Comparison of ENCODE assay signal across 29 mouse cellular contexts in the genomic region with DNA sequence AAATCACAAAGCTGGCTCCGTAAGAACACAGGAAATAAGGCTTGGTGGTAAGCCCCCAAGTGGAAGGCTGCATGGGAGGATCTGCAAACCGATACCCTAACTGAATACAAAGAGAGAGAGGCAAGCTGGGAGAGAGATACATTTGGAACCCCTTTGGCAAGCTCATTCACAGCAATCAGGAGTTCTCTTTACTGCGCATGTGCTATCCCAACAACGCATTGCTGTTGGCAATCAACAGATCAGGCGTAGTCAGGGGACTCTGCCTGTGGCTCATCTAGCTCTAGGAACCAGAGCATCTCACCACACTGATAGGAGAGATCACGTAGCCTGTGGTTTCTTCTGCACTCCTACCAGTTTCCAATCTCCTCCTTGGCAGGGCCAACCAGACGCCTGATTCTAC.
DNase-seq lines count a peak whose midpoint lies in the region; ATAC-seq lines count a peak whose summit lies in the region.
"Had no signal": no experiment of that assay in that cellular context is flagged by ENCODE, and none has a peak within 500 bp of the region (broad histone marks: within the 10 kb centered on the region; RNA-seq: fewer than 3 reads in every experiment).

No protein-coding gene starts in this region.

- no peaks in the 10 kb centered on the region for H3K9me3 ChIP-seq in midbrain, embryonic 11.5 days (ENCODE audit: control insufficient read depth, low read length)
- no peaks in the 10 kb centered on the region for H3K9me3 ChIP-seq in midbrain, embryonic 16.5 days (replicated peaks; ENCODE audit: control insufficient read depth, low read length, poor library complexity, severe bottlenecking)
- H3K9me3 ChIP-seq: embryonic facial prominence, embryonic 13.5 days; forebrain, embryonic 10.5 days; forebrain, embryonic 13.5 days; heart, embryonic 10.5 days; heart, embryonic 13.5 days had no signal

- WGBS in midbrain, embryonic 11.5 days = 85% methylated on average over 7 of the region's 7 CpGs
- 92% methylated on average over 7 of the region's 7 CpGs for WGBS in midbrain, embryonic 16.5 days

- no peak overlapping the region for H3K4me3 ChIP-seq in midbrain, embryonic 11.5 days (ENCODE audit: low read depth, low read length)
- H3K4me3 ChIP-seq in midbrain, embryonic 16.5 days (ENCODE audit: low read depth, low read length) = no peak overlapping the region
- H3K4me3 ChIP-seq: embryonic facial prominence, embryonic 13.5 days; forebrain, embryonic 10.5 days; forebrain, embryonic 13.5 days; heart, adult 2 months; heart, embryonic 10.5 days; heart, embryonic 13.5 days had no signal

- H3K4me2 ChIP-seq in midbrain, embryonic 11.5 days = no peak overlapping the region
- H3K4me2 ChIP-seq in midbrain, embryonic 16.5 days (ENCODE audit: low read length) = no peak overlapping the region
- H3K4me2 ChIP-seq: embryonic facial prominence, embryonic 13.5 days; forebrain, embryonic 13.5 days; heart, embryonic 13.5 days; hindbrain, embryonic 14.5 days had no signal

- no peak overlapping the region for H3K9ac ChIP-seq in midbrain, embryonic 11.5 days (ENCODE audit: low read length)
- H3K9ac ChIP-seq in midbrain, embryonic 16.5 days (ENCODE audit: low read depth, low read length) = no peak overlapping the region
- H3K9ac ChIP-seq: embryonic facial prominence, embryonic 13.5 days; forebrain, embryonic 13.5 days; heart, embryonic 13.5 days; hindbrain, embryonic 14.5 days had no signal

- H3K27me3 ChIP-seq in midbrain, embryonic 11.5 days (ENCODE audit: control insufficient read depth, insufficient read depth, low read length) = no peaks in the 10 kb centered on the region
- H3K27me3 ChIP-seq in midbrain, embryonic 16.5 days (ENCODE audit: control insufficient read depth, insufficient read depth, low read depth, low read length) = no peaks in the 10 kb centered on the region
- H3K27me3 ChIP-seq: CH12.LX; embryonic facial prominence, embryonic 13.5 days; forebrain, embryonic 13.5 days; heart, embryonic 13.5 days had no signal

- H3K27ac ChIP-seq in midbrain, embryonic 11.5 days (ENCODE audit: low read depth, low read length) = no peak overlapping the region
- H3K27ac ChIP-seq in midbrain, embryonic 16.5 days (ENCODE audit: low read length) = no peak overlapping the region
- H3K27ac ChIP-seq: forebrain, embryonic 10.5 days; forebrain, embryonic 13.5 days; heart, adult 2 months; heart, embryonic 10.5 days; heart, embryonic 13.5 days; hindbrain, embryonic 14.5 days; hindbrain, postnatal 0 days had no signal

- H3K36me3 ChIP-seq in midbrain, embryonic 11.5 days (ENCODE audit: control insufficient read depth, insufficient read depth, low read length) = no peaks in the 10 kb centered on the region
- no peaks in the 10 kb centered on the region for H3K36me3 ChIP-seq in midbrain, embryonic 16.5 days (ENCODE audit: control insufficient read depth, insufficient read depth, low read length)
- H3K36me3 ChIP-seq: embryonic facial prominence, embryonic 13.5 days; forebrain, embryonic 10.5 days; G1E; heart, embryonic 10.5 days; heart, embryonic 13.5 days had no signal

- peak; percentile 44 for DNase-seq in layer of hippocampus, adult 11-12 months (ENCODE audit: low spot score)
- DNase-seq in layer of hippocampus, postnatal 25 days (ENCODE audit: extremely low spot score in 1 of 2, low spot score in 1 of 2) = no peak
- DNase-seq in midbrain, embryonic 11.5 days (ENCODE audit: low spot score, missing footprints) = peak; percentile 53
- DNase-seq in layer of hippocampus, adult 9-11 months = peak; percentile 76
- no peak for DNase-seq in testis, postnatal 10 days (ENCODE audit: low spot score)
- DNase-seq in MN1 (ENCODE audit: low spot score) = no peak
- DNase-seq: adrenal gland, postnatal 10 days; adrenal gland, postnatal 36 days; B cell, adult 2 months; cerebellum, adult 18-20 months; cerebellum, adult 9-10 months; cerebellum, postnatal 25 days; gastrocnemius, postnatal 10 days; gastrocnemius, postnatal 36 days; heart, adult 2 months; heart, postnatal 14 days; heart, postnatal 4 days had no signal

- no peak for ATAC-seq in midbrain, embryonic 11.5 days (ENCODE audit: low FRiP score)
- ATAC-seq in midbrain, embryonic 16.5 days = no peak
- ATAC-seq: activated CD4-positive, CD25-positive, alpha-beta regulatory T cell, adult 4 months; forebrain, embryonic 13.5 days; forebrain, embryonic 16.5 days; hindbrain, postnatal 0 days had no signal

- H3K4me1 ChIP-seq in midbrain, embryonic 11.5 days (ENCODE audit: control insufficient read depth, insufficient read depth, low read length) = no peaks in the 10 kb centered on the region
- no peaks in the 10 kb centered on the region for H3K4me1 ChIP-seq in midbrain, embryonic 16.5 days (ENCODE audit: control insufficient read depth, insufficient read depth, low read length)
- H3K4me1 ChIP-seq: forebrain, embryonic 10.5 days; forebrain, embryonic 13.5 days; heart, embryonic 10.5 days; heart, embryonic 13.5 days had no signal

Comparison
In these comparisons a context has a peak if more than half of its experiments do, and no peak if none do; other contexts are left out.
1. DNase-seq: peak in layer of hippocampus, adult 11-12 months (single experiment), midbrain, embryonic 11.5 days (single experiment) and layer of hippocampus, adult 9-11 months (single experiment); none in layer of hippocampus, postnatal 25 days (0 of 2), testis, postnatal 10 days (single experiment) and MN1 (single experiment).